8 mouse cellular contexts compared by ENCODE assay signal in the genomic region with DNA sequence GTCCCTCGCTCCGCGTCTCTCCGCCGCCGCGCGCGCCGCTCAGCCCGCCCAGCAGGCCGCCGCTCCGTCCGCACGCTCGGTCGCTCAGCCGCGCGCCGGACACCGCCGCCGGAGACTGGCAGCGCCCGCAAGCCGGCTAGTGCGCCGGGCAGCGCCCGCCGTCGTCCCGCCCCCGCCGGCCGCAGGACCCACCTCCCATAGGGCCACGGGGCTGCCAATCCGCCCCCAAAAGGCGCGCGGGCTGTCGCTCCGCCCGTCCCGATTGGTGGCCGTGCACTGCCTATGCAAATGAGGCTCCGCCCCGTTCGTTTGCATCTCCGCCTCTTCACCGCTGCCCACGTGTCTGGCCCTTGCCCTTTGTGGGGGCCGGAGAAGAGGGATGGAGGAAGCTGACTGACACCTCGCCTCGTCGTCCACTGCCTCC. TPM values are rescaled to one million over a fixed set of nuclear protein-coding genes. Genes with fewer than 3 reads are reported as not detected.
DNase-seq lines count a peak whose midpoint lies in the region; ATAC-seq and TF ChIP-seq lines count a peak whose summit lies in the region.

No protein-coding gene starts in this region.

- intact Hi-C loops in left cerebral cortex, adult 2 months (cut with DNase I): loop anchor here (1.0 to 2.0 kb wide), 2 partner anchors 32 to 77 kb away; no protein-coding TSS in a partner anchor

- peak; percentile 98 for DNase-seq in adipocyte (ENCODE audit: low spot score)
- DNase-seq in gastrocnemius, adult 8-10 months (ENCODE audit: low spot score in 2 of 2): peak; percentile 96
- peak; percentile 77 for DNase-seq in hindlimb bud, embryonic 11.5 days (ENCODE audit: extremely low spot score, low read depth, low spot score)
- peak; percentile 97 to 98 for DNase-seq in left cerebral cortex, adult 2 months (ENCODE audit: extremely low spot score in 1 of 2, low spot score in 2 of 2)
- peak; percentile 97 for DNase-seq in right cerebral cortex, adult 18-20 months
- peak; percentile 99 for DNase-seq in urinary bladder, adult 2 months (ENCODE audit: low spot score)

- peak overlapping the region; percentile 75; the same call in 1 of the 2 replicates for H3K27ac ChIP-seq in cortical plate, adult 2 months (ENCODE audit: insufficient read depth, low read length)
- H3K27ac ChIP-seq in left cerebral cortex, adult 2 months: peak overlapping the region; percentile 64

- peak; percentile 99 for ATAC-seq in megakaryocyte, adult 5-6 weeks (ENCODE audit: poor library complexity, severe bottlenecking)

- TF ChIP-seq POLR2A in cortical plate, adult 2 months (IDR thresholded peaks at IDR 0.05; ENCODE audit: extremely low read depth, insufficient read depth, low read length): peak; percentile 34; the same call in 1 of the 2 replicates

- TF ChIP-seq CTCF in cortical plate, adult 2 months (IDR thresholded peaks at IDR 0.05; ENCODE audit: extremely low read depth, insufficient read depth, low read length): no peak
- no peak for TF ChIP-seq CTCF in left cerebral cortex, adult 2 months (IDR thresholded peaks at IDR 0.05)

- peak overlapping the region; percentile 98 for H3K4me3 ChIP-seq in cortical plate, adult 2 months (ENCODE audit: insufficient read depth, low read length)
- H3K4me3 ChIP-seq in left cerebral cortex, adult 2 months: peak overlapping the region; percentile 93

- H3K4me1 ChIP-seq in cortical plate, adult 2 months (ENCODE audit: control insufficient read depth, insufficient read depth, low read length): no peaks in the 10 kb centered on the region; the same call in 1 of the 2 replicates

RNA-seq across cellular contexts. Expression of a gene that starts 31.3 kb away (rescaled TPM):
- polyA plus RNA-seq in cortical plate, adult 2 months (2012; rRNA removed): 13.5 and 17.7 TPM in 2 replicates
- total RNA-seq in gastrocnemius, adult 8-10 months (2022): 100 to 1,000 TPM in 1 of 4 experiments, 10 to 100 TPM in 3; 39.2 to 148 (median 53.2) TPM
- 10 to 100 TPM; 51.5 to 54.4 TPM for total RNA-seq in left cerebral cortex, adult 2 months (2021)
- 12.8 and 17.9 TPM in 2 replicates for total RNA-seq in megakaryocyte, adult 5-6 weeks (2015)
- total RNA-seq in megakaryocyte, adult 5-6 weeks (2017): 25.9 and 26.8 TPM in 2 replicates
- 13.5 and 22.6 TPM in 2 replicates for polyA plus RNA-seq in urinary bladder, adult 2 months (2012; rRNA removed)

RNA-seq across cellular contexts. Expression of a gene that starts 44.6 kb away (rescaled TPM):
- not detected in 2 replicates for polyA plus RNA-seq in cortical plate, adult 2 months (2012; rRNA removed)
- not detected for total RNA-seq in gastrocnemius, adult 8-10 months (2022)
- total RNA-seq in left cerebral cortex, adult 2 months (2021): not detected
- total RNA-seq in megakaryocyte, adult 5-6 weeks (2015): 0.16 TPM in 1 of 2 replicates, not detected in the other
- total RNA-seq in megakaryocyte, adult 5-6 weeks (2017): not detected in 2 replicates
- not detected in 2 replicates for polyA plus RNA-seq in urinary bladder, adult 2 months (2012; rRNA removed)

Comparison
In these comparisons a context has a peak if more than half of its experiments do, and no peak if none do; other contexts are left out.
1. Peak in every context shown above with its lines: DNase-seq, ATAC-seq, H3K4me3 ChIP-seq and H3K27ac ChIP-seq.